Mouse (Mus musculus) T-helper 1 cell (primary cell): ENCODE results near the gene Gpr119.

ENCODE experiments used
- in situ Hi-C: fragments of 300-600 bp; cut with MboI, MseI; formaldehyde crosslinking; loops from one replicate; pipeline ENCODE4 v1.15.1; 2025; ENCODE audit warnings: high pct_unique_total_duplicates

The Gpr119 gene

GRCm38 (mm10) chrX:48674171-48674570 lies at the start of gene Gpr119:
Gpr119 (minus strand) TSS chrX:48674478.
- in situ Hi-C loops, result no loop called here

GRCm38 (mm10) chrX:48712846-48713245 lies 38.6 kb upstream of the Gpr119 start:
- in situ Hi-C loops, result no loop called here

- in situ Hi-C loops, result no loop called here
Measured at GRCm38 (mm10) chrX:48709701-48710100, 35.4 kb upstream of the Gpr119 start.

- in situ Hi-C loops, result no loop called here
Measured at GRCm38 (mm10) chrX:48694864-48695371, 20.6 kb upstream of the Gpr119 start, which contains the start of gene Rbmx2. Rbmx2 (plus strand) TSS chrX:48695004.

GRCm38 (mm10) chrX:48694460-48694859 lies 20.2 kb upstream of the Gpr119 start:
- in situ Hi-C loops, result no loop called here

- in situ Hi-C loops, result loop anchor here (10.0 kb wide), 2 partner anchors 131 to 1449 kb away; no protein-coding TSS in a partner anchor
Measured at GRCm38 (mm10) chrX:48683857-48684256, 9.6 kb upstream of the Gpr119 start.

GRCm38 (mm10) chrX:48683451-48683850 lies 9.2 kb upstream of the Gpr119 start:
- in situ Hi-C loops, result loop anchor here (10.0 kb wide), 2 partner anchors 131 to 1449 kb away; no protein-coding TSS in a partner anchor

- in situ Hi-C loops, result no loop called here
Measured at GRCm38 (mm10) chrX:48671714-48672113, 2.6 kb downstream of the Gpr119 start.

GRCm38 (mm10) chrX:48669588-48669987 lies 4.7 kb downstream of the Gpr119 start:
- in situ Hi-C loops, result loop anchor here (5.0 kb wide), 1 partner anchor 63 kb away; no protein-coding TSS in a partner anchor

- in situ Hi-C loops, result loop anchor here (5.0 kb wide), 1 partner anchor 65 kb away; no protein-coding TSS in a partner anchor
Measured at GRCm38 (mm10) chrX:48666807-48667206, 7.5 kb downstream of the Gpr119 start.

GRCm38 (mm10) chrX:48644122-48644521 lies 30.2 kb downstream of the Gpr119 start:
- in situ Hi-C loops, result no loop called here

GRCm38 (mm10) chrX:48637032-48637431 lies 37.2 kb downstream of the Gpr119 start:
- in situ Hi-C loops, result no loop called here

- in situ Hi-C loops, result no loop called here
Measured at GRCm38 (mm10) chrX:48624054-48624420, 50.2 kb downstream of the Gpr119 start.

GRCm38 (mm10) chrX:48623379-48624053 lies 50.8 kb downstream of the Gpr119 start, which contains the start of gene Slc25a14:
Slc25a14 (plus strand) TSS chrX:48623413.
- in situ Hi-C loops, result no loop called here

- in situ Hi-C loops, result no loop called here
Measured at GRCm38 (mm10) chrX:48623049-48623378, 51.3 kb downstream of the Gpr119 start.
